In the genomic region with DNA sequence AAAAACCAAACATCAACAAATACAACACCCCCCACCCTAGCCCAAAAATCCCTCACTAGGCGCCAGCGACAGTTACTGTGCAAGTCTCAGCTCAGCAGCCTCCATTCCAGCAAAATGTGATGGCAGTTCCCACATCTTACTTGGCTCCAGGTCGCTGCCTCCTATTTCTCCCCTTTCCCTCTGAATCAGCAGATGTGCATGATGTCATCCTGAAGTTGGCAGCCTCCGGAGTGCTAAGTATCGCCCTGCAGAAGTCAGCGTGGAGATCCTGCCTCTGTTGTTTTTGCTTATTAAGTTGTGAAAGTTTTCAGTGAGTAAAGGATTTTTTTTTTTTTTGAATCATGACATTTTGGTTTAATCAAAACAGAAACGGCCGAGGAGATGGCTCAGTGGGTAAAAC, we compare ENCODE assay signal across 9 mouse cellular contexts.
DNase-seq lines count a peak whose midpoint lies in the region; ATAC-seq and TF ChIP-seq lines count a peak whose summit lies in the region.
"Had no signal": no experiment of that assay in that cellular context is flagged by ENCODE, and none has a peak within 500 bp of the region (broad histone marks: within the 10 kb centered on the region; RNA-seq: fewer than 3 reads in every experiment).

No protein-coding gene starts in this region.

- H3K9ac ChIP-seq in kidney, embryonic 14.5 days (ENCODE audit: low read depth, low read length): no peak overlapping the region
- no peak overlapping the region for H3K9ac ChIP-seq in lung, embryonic 15.5 days
- no peak overlapping the region for H3K9ac ChIP-seq in intestine, embryonic 15.5 days
- H3K9ac ChIP-seq: embryonic facial prominence, embryonic 12.5 days had no signal

- H3K36me3 ChIP-seq in kidney, adult 2 months (ENCODE audit: control insufficient read depth, insufficient read depth, low read length): no peaks in the 10 kb centered on the region
- no peaks in the 10 kb centered on the region for H3K36me3 ChIP-seq in kidney, embryonic 14.5 days (ENCODE audit: control insufficient read depth, insufficient read depth, low read length)
- H3K36me3 ChIP-seq in lung, embryonic 15.5 days: no peaks in the 10 kb centered on the region
- H3K36me3 ChIP-seq in intestine, embryonic 15.5 days: no peaks in the 10 kb centered on the region
- H3K36me3 ChIP-seq: embryonic facial prominence, embryonic 12.5 days had no signal

- no peak overlapping the region for H3K4me3 ChIP-seq in kidney, adult 2 months (ENCODE audit: insufficient read depth, low read depth, low read length)
- no peak overlapping the region for H3K4me3 ChIP-seq in kidney, embryonic 14.5 days (ENCODE audit: low read length)
- H3K4me3 ChIP-seq in gastrocnemius, adult 2 months: peak overlapping the region; percentile 28
- H3K4me3 ChIP-seq in lung, embryonic 15.5 days: no peak overlapping the region
- no peak overlapping the region for H3K4me3 ChIP-seq in intestine, embryonic 15.5 days (replicated peaks)
- H3K4me3 ChIP-seq: embryonic facial prominence, embryonic 12.5 days had no signal

- no peak overlapping the region for H3K27ac ChIP-seq in kidney, adult 2 months (ENCODE audit: insufficient read depth, low read depth, low read length)
- H3K27ac ChIP-seq in kidney, embryonic 14.5 days (ENCODE audit: low read depth, low read length): no peak overlapping the region
- H3K27ac ChIP-seq in gastrocnemius, adult 2 months: peak overlapping the region; percentile 48; the same call in 1 of the 2 replicates
- H3K27ac ChIP-seq in lung, embryonic 15.5 days: no peak overlapping the region
- H3K27ac ChIP-seq in intestine, embryonic 15.5 days: no peak overlapping the region
- H3K27ac ChIP-seq: embryonic facial prominence, embryonic 12.5 days had no signal

- ATAC-seq in kidney, embryonic 14.5 days (ENCODE audit: low FRiP score, low TSS enrichment): no peak
- peak; percentile 64; the same call in 1 of the 2 replicates for ATAC-seq in lung, embryonic 15.5 days (ENCODE audit: borderline replicate concordance, extremely low read depth, low FRiP score, low TSS enrichment)
- ATAC-seq in intestine, embryonic 15.5 days: no peak

- TF ChIP-seq CTCF in kidney, adult 2 months (conservative IDR thresholded peaks at IDR 0.05; ENCODE audit: insufficient read depth, insufficient read length, low read depth, low read length): no peak
- no peak for TF ChIP-seq CTCF in gastrocnemius, adult 2 months (IDR thresholded peaks at IDR 0.05)

- no peak for TF ChIP-seq POLR2A in kidney, adult 2 months (IDR thresholded peaks at IDR 0.05; ENCODE audit: low read depth, low read length)

- no peaks in the 10 kb centered on the region for H3K27me3 ChIP-seq in kidney, adult 2 months (replicated peaks; ENCODE audit: control insufficient read depth, insufficient read depth, low read length)
- H3K27me3 ChIP-seq in kidney, embryonic 14.5 days (ENCODE audit: control insufficient read depth, insufficient read depth, low read length): no peaks in the 10 kb centered on the region
- H3K27me3 ChIP-seq in lung, embryonic 15.5 days: no peaks in the 10 kb centered on the region
- H3K27me3 ChIP-seq in intestine, embryonic 15.5 days (replicated peaks): no peaks in the 10 kb centered on the region
- H3K27me3 ChIP-seq: embryonic facial prominence, embryonic 12.5 days had no signal

- peak; percentile 47 for DNase-seq in kidney, adult 2 months
- DNase-seq in adipocyte (ENCODE audit: low spot score): peak; percentile 69
- DNase-seq in gastrocnemius, adult 2 months: peak; percentile 77
- no peak for DNase-seq in c-Kit-positive CD71-positive TER-119-positive erythroid progenitor cells, embryonic 14.5 days (ENCODE audit: low spot score)
- DNase-seq in thymus, postnatal 0 days (ENCODE audit: low spot score): no peak

- H3K4me1 ChIP-seq in kidney, adult 2 months (ENCODE audit: control insufficient read depth, insufficient read depth, low read length): no peaks in the 10 kb centered on the region; the same call in 1 of the 2 replicates
- no peaks in the 10 kb centered on the region for H3K4me1 ChIP-seq in kidney, embryonic 14.5 days (ENCODE audit: control insufficient read depth, insufficient read depth, low read length)
- H3K4me1 ChIP-seq in lung, embryonic 15.5 days: peaks cover 5% of the 10 kb centered on the region
- no peaks in the 10 kb centered on the region for H3K4me1 ChIP-seq in intestine, embryonic 15.5 days (replicated peaks)

- no peaks in the 10 kb centered on the region for H3K9me3 ChIP-seq in kidney, embryonic 14.5 days (ENCODE audit: control insufficient read depth, low read length)
- no peaks in the 10 kb centered on the region for H3K9me3 ChIP-seq in lung, embryonic 15.5 days
- H3K9me3 ChIP-seq in intestine, embryonic 15.5 days: no peaks in the 10 kb centered on the region
- H3K9me3 ChIP-seq: embryonic facial prominence, embryonic 12.5 days had no signal

- 46% methylated on average over 8 of the region's 8 CpGs for WGBS in kidney, adult 2 months
- WGBS in kidney, embryonic 14.5 days: 66% methylated on average over 8 of the region's 8 CpGs
- WGBS in lung, embryonic 15.5 days: 36% methylated on average over 8 of the region's 8 CpGs
- 58% methylated on average over 8 of the region's 8 CpGs for WGBS in intestine, embryonic 15.5 days

- no peak overlapping the region for H3K4me2 ChIP-seq in kidney, embryonic 14.5 days (replicated peaks; ENCODE audit: low read depth, low read length)
- 0 out of 2 replicates have a peak overlapping the region, but pooled peaks have one; percentile 1 for H3K4me2 ChIP-seq in lung, embryonic 15.5 days
- no peak overlapping the region for H3K4me2 ChIP-seq in intestine, embryonic 15.5 days (replicated peaks)
- H3K4me2 ChIP-seq: embryonic facial prominence, embryonic 12.5 days had no signal

- intact Hi-C loops in gastrocnemius, adult 2 months (cut with DNase I): loop anchor here (5.0 kb wide), 1 partner anchor 51 kb away; no protein-coding TSS in a partner anchor

Comparison
In these comparisons a context has a peak if more than half of its experiments do, and no peak if none do; other contexts are left out.
1. DNase-seq: peak in kidney, adult 2 months (single experiment), adipocyte (single experiment) and gastrocnemius, adult 2 months (single experiment); none in c-Kit-positive CD71-positive TER-119-positive erythroid progenitor cells, embryonic 14.5 days (single experiment) and thymus, postnatal 0 days (single experiment).